Mouse (Mus musculus) layer of hippocampus, adult 8-10 months (tissue): Measurements from ENCODE around the gene Cacna1g. TPM values are rescaled to one million over a fixed set of nuclear protein-coding genes. Genes with fewer than 3 reads are reported as not detected.

ENCODE experiments used
- DNase-seq, 2 experiments: peaks; one replicate each; pipeline ENCODE4 v3.0.0; 2022; ENCODE audit warnings: low spot score in 2 of 2
- total RNA-seq, 4 experiments: library from RNA; stranded (reverse); gene quantifications; 2 replicates each; pipeline ENCODE4 v1.2.4; 2022

Gene Cacna1g
- total RNA-seq, 4 experiments from 2014 or later, result 49.3 to 83.1 (median 67.7) TPM

- no peak for DNase-seq
Measured at GRCm38 (mm10) chr11:94449239-94449638, 24.8 kb downstream of the Cacna1g start.

- no peak for DNase-seq
Measured at GRCm38 (mm10) chr11:94447017-94447416, 27.0 kb downstream of the Cacna1g start.

- no peak for DNase-seq
Measured at GRCm38 (mm10) chr11:94445300-94445699, 28.7 kb downstream of the Cacna1g start.

- no peak for DNase-seq
Measured at GRCm38 (mm10) chr11:94444829-94445228, 29.2 kb downstream of the Cacna1g start.

- DNase-seq, result no peak
Measured at GRCm38 (mm10) chr11:94441752-94442151, 32.2 kb downstream of the Cacna1g start.

GRCm38 (mm10) chr11:94441122-94441521 is 32.9 kb downstream of the Cacna1g start:
- DNase-seq, result no peak

GRCm38 (mm10) chr11:94440421-94440820 is 33.6 kb downstream of the Cacna1g start:
- DNase-seq, result no peak

- DNase-seq, result no peak
Measured at GRCm38 (mm10) chr11:94429011-94429651, 44.9 kb downstream of the Cacna1g start.

- DNase-seq, result no peak
Measured at GRCm38 (mm10) chr11:94428091-94428835, 45.7 kb downstream of the Cacna1g start.

GRCm38 (mm10) chr11:94425656-94426055 is 48.3 kb downstream of the Cacna1g start:
- DNase-seq, result no peak

GRCm38 (mm10) chr11:94425215-94425614 is 48.8 kb downstream of the Cacna1g start:
- DNase-seq, result no peak

- DNase-seq, result peak in 1 of 2 experiments; percentile 35
Measured at GRCm38 (mm10) chr11:94424380-94424779, 49.6 kb downstream of the Cacna1g start.

GRCm38 (mm10) chr11:94423855-94424254 is 50.1 kb downstream of the Cacna1g start:
- DNase-seq, result no peak

- no peak for DNase-seq
Measured at GRCm38 (mm10) chr11:94420991-94421390, 53.0 kb downstream of the Cacna1g start.

GRCm38 (mm10) chr11:94420325-94420724 is 53.7 kb downstream of the Cacna1g start:
- no peak for DNase-seq

GRCm38 (mm10) chr11:94419004-94419727 is 54.8 kb downstream of the Cacna1g start:
- no peak for DNase-seq

- DNase-seq, result no peak
Measured at GRCm38 (mm10) chr11:94414042-94414441, 60.0 kb downstream of the Cacna1g start.

GRCm38 (mm10) chr11:94413516-94413915 is 60.5 kb downstream of the Cacna1g start:
- DNase-seq, result no peak

- DNase-seq, result no peak
Measured at GRCm38 (mm10) chr11:94412998-94413469, 61.0 kb downstream of the Cacna1g start.

- DNase-seq, result no peak
Measured at GRCm38 (mm10) chr11:94412562-94412961, 61.4 kb downstream of the Cacna1g start.

- DNase-seq, result peak in 1 of 2 experiments; percentile 50
Measured at GRCm38 (mm10) chr11:94407803-94408321, 66.1 kb downstream of the Cacna1g start.

- no peak for DNase-seq
Measured at GRCm38 (mm10) chr11:94405348-94405747, 68.7 kb downstream of the Cacna1g start.
